Mouse (Mus musculus) left cerebral cortex, adult 8-10 months (tissue): ENCODE results near the gene 2610318N02Rik. TPM values are rescaled to one million over a fixed set of nuclear protein-coding genes. Genes with fewer than 3 reads are reported as not detected.
"Not testable (repeated sequence)": the region's sequence is repeated elsewhere in the genome, so short reads cannot be mapped to it uniquely, and the experiment has no call there.

ENCODE experiments used
- DNase-seq, 2 experiments: peaks; one replicate each; pipeline ENCODE4 v3.0.0; 2022; ENCODE audit warnings: low spot score in 2 of 2
- total RNA-seq, 4 experiments: library from RNA; stranded (reverse); gene quantifications; 2 replicates each; pipeline ENCODE4 v1.2.4; 2022

2610318N02Rik gene
- total RNA-seq = 1 to 10 TPM; 1.8 to 2.7 (median 2.4) TPM

DNA sequence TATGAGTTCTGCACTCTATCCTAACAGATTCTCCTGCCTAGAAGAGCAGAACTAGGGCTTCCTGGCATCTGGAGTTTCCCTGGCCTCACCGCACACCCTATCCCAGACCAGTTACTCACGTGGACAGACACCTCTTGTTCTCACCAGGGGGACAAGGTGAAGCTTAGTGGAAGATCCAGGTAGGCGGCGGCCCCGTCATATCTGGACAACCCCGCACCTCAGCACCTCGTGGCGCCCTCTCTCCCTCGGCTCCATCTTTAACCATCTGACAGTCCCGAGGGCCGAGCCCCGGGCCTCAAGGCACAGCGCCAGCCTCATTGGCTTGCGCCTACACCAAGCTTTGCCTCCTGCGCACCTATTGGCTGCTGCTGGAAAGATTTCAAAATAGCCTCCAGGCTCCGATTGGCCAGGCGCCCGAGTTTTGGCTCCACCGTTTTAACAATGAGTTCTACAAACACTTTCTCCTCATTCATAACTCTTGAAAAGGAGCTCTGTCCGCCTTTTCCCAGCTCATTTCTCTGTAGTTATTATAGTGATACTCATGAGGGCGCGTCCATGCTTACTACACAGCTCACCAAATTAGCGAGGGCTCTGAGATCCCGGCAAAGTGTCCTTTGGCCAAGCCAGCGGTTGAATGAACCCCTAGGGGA, at the start of gene 2610318N02Rik:
TSS of gene 2610318N02Rik (minus strand) at position 297 of the 650 bp plus-strand sequence.
- DNase-seq = peak; percentile 44 to 55

DNA sequence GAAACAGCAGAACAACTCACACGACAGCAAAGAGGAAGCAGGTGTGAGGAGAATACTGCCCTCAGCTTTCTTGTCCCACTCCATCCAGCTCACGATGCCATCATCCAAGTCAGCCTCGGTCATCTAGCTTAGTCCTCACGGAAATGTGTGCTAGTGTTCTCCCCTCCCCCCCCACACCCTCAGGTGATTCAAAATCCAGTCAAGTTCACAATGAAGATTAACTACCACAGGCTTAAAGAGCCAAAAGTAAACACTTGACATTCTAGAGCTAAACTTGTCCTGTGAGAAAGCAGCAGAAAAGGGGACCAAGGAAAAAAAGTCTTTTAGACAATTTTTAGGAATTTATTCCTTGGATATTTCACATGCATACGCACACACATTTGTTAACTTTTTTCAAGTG, 43.1 kb upstream of the 2610318N02Rik start:
- DNase-seq = no peak

DNA sequence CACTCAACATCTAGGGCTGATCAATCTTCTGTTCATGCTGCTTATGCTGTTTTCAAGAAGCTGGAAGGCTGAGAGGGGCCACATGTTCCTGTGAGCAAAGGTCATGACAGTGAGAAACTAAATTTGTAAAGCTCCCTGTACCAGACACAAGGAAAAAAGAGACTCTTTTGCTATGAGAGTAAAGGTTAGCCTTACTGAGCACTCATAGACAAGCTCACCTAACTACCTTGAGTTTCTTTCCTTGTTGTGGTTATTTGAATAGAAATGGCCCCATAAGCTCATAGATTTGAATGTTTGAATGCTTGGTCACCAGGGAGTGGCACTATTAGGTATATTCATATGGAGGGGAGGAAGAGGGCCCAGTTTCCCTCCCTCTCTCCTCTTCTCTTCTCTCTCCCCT, 42.2 kb upstream of the 2610318N02Rik start:
- DNase-seq = no peak

DNA sequence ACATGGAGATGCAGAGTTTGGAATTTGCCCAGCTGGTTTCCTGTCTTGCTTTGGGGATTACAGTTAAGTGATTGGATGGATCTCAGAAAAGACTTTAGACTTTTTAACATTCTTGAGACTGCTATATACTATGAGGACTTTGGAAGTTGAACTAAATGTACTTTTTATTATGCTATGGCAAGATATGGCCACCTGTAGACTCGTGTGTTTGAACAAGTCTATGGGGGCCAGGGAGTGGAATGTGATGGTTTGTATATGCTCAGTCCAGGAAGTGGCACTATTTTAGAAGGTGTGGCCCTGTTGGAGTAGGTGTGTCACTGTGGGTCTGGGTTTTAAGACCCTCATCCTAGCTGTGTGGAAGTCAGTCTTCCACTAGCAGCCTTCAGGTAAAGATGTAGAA, 40.5 kb upstream of the 2610318N02Rik start:
- not testable (repeated sequence) for DNase-seq

DNA sequence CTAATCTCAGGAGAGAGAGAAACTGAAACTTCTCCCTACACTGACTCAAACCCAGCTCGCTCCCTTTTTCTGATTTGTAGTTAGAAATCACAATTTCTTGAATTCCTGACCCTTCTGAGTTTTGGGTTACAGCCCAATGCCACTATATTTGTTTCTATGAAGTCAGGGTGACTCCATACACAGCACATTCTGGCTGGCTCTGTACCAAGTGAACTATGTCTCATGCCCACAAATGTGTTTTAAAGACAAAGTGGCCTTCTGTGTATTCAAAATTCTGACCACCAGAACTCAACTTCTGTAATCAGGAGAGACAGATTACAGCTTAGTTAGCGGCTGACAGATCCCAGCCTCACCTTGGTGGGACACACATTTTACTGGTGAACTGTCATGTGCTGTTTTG, 29.4 kb upstream of the 2610318N02Rik start:
- DNase-seq = no peak

DNA sequence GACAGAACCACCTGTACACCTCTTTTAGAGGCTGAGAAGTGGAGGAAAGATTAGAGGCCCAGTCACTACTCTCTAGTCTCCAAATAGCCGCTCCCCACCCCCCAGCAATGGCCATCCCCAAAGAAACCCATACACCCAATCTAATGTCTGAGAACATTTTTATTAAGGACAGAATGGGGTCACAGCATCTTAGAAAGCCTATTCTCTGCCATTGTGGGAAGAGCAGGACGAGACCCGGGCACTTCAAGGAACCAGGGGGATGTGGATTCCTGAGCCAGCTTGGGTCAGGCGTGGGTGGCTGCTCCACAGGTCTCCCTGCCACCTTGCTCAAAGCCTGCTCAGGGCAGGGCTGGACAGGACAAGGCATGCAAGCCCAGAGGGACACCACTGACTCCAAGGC, 26.9 kb upstream of the 2610318N02Rik start:
- DNase-seq = no peak

DNA sequence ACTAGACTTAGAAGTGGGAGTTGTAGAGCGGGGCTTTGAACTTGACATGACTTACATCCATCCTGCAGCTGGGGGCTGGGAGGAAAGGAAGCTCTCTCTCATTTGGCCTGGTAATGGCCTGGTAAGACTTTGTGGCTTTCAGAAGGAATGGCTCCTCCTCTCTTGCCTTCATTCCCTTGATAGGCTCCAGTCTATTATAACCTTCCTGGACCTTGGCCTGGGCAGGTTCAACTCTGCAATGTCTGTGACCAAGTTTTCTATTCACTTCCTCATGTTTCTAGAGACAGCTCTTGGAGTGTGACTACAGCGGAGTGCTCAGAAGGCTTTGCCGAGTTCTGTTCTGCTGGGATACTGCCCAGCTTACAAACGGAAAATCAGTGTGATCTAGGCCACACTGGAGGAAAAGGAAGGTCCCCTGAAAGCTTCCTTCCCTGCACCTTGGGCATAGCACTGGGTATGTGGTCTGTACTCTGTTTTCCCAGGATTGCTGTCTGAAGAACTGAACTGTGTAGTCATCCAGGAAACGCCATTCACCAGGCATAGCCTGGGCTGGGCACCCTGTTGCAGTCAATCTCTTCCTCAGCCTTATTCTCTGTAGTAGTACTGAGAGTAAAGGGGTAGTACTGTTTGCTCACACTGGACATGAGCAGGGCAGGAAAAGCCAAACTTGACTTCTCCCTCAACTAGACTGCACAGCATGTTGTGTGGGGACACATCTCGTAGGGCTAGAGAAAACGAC, 25.7 kb upstream of the 2610318N02Rik start:
- no peak for DNase-seq

DNA sequence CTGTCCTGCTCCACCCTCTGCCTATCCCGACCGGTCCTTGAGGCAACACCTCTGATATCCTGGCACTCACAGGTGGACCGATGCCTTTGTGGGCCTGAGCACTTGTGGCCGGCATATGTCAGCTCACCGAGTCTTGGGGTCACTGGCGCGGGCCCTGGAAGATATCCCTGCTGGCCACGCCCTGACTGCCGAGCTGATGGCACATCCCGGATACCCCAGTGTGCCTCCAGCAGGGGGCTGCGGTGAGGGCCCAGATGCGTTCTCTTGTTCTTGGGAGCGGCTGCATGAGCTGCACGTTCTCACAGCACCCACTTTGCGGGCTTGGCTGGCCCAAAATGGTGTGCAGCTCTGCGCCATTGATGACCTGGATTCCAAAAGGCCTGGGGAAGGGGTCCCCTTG, 23.1 kb upstream of the 2610318N02Rik start:
- DNase-seq = no peak

DNA sequence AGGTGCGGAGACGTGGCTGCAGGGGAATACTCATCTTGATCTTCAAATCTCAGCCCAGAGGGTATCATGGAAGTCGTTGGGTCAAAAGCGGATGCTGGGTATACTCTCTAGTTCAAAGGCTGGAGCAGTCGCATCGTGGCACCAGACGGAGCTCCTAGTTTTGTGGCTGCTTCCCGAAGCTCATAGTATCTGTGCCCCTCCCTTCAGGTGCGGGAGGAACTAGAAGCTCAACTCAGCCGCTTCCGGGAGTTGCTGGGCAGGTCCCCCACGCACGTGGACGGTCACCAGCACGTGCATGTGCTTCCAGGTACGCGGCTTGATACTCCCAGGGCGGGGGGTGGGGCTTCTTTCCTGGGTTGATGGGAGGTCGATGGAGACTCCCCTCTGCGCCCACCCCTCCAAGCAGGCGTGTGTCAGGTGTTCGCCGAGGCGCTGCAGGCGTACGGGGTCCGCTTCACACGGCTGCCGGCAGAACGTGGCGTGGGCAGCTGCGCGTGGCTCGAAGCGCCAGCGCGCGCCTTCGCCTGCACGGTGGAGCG, 22.5 kb upstream of the 2610318N02Rik start:
- DNase-seq = peak in 1 of 2 experiments; percentile 33

DNA sequence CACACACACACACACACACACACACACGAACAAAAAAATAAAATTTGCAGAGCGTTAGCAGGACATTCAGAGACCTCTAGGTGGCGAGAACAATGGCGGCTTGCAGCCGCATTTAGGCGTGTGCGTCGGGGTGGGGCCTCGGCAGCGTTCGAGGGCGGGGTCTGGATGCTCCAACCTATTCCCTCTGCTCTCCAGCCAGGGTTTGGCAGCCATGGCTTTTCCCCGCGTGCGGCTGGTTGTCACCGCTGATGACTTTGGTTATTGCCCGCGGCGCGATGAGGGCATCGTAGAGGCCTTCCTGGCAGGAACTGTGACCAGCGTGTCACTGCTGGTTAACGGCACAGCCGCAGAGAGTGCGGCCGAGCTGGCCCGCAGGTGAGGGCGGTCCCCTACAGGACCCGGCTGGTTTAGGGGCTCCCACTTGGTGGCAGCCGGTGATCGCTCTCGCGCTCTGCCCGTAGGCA, 21.8 kb upstream of the 2610318N02Rik start, which contains the start of gene Ccdc116:
TSS of gene Ccdc116 (minus strand) at position 458 of the 464 bp plus-strand sequence.
- peak; percentile 64 to 76 for DNase-seq

DNA sequence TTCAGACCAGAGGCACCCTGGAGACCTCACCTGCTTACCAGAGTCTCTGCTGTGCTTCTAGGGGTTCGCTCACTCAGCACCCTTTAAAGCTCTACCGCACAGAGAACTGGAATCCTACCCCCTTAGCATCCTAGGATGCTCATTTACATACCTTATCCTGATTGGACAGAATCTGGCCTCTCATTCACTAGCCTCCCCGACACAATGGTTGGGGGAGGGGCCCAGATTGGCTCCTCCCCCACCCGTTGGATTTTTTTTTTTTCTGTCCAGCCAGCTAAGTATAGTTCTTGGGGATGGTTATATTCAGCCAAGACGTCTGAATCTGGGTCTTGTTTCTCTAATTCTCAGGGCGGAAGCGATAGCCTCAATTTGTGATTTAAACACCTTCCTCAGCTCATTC, 19.4 kb upstream of the 2610318N02Rik start, which contains the start of gene Ydjc:
TSS of gene Ydjc (plus strand) at position 283 of the 400 bp plus-strand sequence.
- no peak for DNase-seq

DNA sequence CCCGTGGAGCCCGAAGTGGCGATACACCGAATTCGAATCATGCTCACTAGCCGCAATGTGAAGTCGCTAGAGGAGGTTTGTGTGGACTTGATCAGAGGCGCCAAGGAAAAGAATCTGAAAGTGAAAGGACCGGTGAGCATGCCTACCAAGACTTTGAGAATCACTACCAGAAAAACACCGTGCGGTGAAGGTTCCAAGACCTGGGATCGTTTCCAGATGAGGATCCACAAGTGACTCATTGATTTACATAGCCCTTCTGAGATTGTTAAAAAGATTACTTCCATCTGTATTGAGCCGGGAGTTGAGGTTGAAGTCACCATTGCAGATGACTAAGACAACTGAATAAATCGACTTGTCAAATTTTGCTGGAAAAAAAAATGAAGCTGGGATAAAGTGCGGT, 12.4 kb upstream of the 2610318N02Rik start:
- DNase-seq = no peak

DNA sequence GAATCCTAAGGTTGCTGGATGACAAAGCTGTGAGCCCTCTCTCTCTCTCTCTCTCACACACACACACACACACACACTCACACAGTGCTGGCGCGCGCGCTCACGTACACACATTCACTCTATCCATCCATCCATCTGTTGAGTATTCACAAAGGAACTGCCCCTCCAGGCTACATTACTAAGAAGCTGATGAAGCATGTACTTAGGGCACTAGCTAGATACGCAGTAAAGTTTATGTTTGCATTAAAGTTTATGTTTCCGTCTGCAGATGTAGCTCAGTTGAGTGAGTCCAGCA, 7.9 kb upstream of the 2610318N02Rik start:
- no peak for DNase-seq

DNA sequence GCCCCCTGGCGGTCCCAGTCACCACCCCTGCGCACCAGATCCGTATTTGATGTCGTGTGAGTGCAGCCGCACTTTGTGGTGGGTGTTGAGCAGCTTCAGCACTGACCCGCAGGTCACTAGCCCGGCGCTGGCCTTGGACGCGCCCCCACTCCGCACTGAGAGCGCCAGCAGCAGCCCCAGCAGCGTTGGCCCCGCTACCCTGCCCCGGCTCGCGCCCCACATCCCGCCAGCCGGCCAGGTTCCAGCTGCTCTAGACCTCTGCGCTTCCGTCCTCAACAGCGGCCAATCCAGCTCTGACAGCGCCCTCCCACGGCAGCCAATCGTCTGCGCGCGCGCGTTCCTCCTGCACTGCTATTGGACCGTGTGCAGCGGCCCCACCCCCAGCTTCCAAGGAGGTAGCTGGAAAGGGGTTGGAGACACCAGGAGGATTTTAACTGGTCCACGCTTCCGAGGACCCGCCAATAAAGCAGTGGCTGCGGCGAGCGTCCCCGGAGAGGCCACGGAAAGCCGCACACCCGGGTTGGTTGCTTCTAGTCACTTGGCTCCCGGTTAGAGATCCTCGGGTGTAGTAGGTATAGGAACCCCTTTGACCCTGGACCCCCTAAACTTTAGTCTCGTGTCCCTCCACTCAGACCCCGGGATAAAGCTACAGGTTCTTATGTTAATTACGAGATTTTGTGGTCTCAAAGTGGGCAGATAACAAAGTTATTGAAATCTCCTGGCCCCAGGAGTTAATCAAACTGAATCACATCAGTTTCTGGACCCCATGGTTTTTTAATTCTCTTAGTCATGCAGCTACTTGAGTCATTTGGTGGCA, 7.3 kb upstream of the 2610318N02Rik start, which contains the start of gene Sdf2l1:
TSS of gene Sdf2l1 (minus strand) at position 295 of the 817 bp plus-strand sequence.
- DNase-seq = peak; percentile 94 to 96

DNA sequence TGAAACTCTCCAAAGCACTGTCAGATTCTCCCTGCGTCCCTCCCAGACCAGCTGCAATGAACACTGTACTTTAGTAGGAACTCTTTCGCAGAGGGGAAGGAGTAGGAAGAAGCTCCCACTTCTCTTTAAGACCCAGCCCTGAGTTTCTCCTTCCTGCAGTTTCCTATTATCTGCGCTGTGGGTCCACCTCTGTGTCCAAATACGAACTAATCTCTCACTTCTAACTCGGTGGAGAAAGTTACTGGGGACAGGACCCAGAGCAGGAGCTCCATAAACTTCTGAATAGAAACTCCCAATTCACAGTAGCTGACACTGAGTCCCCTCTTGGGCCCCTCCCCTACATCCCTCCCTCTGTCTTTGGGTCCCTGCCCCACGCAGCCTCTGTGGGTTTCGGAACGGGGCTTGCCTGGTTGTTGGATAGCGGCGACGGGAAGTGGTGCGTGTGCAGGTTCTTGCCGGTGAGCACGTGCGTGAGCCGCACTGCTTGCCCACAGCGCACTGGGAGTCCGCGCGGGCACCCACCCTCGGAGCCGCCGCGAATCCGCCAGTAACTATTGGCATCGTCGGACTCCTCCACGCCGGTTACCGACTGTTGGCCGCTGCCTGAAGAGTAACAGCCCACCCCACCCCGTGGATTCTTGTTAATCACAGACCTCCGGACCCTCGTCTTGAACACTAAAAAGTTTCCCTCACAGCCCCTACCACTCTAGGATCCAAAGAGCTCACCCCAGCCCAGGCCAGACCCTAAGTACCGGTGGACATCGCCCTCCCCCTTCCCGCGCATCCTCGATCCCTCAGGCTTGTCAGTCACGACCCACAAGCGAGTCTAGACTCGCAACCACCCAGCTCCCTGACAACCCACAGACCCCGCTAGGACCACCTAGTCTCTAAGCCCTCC, 6.5 kb upstream of the 2610318N02Rik start:
- peak in 1 of 2 experiments; percentile 12 for DNase-seq

DNA sequence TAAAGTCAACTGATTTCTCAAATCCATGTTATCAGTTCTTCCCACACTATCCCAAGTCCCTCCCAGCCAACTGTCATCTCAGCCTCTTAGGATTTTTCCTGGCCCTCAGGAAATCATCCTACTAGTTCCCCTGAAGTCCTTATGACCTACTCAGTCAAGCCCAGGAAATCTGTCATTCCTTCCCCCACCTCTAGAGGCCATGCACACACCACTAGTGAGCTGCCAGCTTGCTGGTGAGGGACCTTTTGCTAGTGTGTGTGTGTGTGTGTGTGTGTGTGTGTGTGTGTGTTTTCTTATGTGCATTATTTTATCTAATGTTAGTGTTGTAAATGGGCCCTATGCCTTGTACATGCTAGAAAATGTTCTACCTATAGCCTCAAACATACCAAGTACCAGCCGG, 2.3 kb upstream of the 2610318N02Rik start:
- DNase-seq = no peak

DNA sequence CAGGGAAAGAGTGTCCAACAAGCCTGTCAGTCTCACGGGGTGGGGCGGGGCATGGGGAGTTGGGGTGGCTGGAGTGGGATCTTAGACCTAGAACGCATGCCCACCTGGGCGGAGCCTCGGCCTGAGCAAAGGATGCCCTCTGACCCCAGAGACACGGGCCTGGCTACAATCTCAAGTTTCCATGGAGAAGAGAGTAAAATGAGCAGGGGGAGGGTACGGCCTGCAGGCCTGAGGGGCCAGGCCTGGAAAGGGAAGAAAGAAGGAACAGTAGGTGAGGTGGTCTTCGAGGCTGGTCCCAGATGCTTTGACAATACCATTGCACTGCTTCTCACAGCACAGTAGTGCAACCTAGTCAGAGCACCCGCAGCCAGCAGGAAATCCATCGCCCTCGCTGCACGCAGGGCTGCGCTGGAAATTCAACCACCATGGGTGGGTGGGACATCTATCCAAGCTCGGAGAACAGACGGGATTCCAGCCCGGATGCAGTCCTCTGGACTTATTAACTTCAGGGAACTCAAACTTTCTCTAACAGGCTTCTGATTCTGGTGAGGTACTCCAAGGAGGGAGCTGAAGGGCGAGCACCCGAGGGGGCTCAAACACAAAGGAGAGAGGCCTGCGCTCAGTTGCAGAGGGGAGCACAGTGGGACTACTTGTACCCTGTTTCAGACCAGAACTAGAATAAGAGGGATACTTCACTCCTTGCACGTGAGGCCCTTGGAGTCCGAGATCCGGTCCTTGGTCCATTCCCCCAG, 672 bp downstream of the 2610318N02Rik start:
- DNase-seq = no peak

DNA sequence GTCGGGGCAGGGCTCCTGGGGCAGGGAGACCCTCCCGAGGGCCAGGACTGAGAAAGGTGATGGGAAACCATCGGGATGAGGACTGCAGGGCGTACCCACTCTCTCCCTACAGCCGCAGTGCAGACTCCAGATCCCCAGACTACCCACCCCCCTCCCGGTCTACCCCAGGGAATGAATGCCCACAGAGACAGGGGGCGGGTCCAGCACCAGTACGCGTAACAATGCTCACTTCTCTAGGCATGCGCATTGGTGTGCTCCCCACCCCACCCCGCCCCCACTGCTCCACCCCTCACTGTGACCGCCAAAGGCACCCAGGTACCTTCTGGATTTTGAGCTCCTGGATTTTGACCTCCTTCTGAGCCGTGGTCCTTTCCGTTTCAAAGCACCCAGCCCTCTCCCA, 3.4 kb downstream of the 2610318N02Rik start:
- DNase-seq = no peak

DNA sequence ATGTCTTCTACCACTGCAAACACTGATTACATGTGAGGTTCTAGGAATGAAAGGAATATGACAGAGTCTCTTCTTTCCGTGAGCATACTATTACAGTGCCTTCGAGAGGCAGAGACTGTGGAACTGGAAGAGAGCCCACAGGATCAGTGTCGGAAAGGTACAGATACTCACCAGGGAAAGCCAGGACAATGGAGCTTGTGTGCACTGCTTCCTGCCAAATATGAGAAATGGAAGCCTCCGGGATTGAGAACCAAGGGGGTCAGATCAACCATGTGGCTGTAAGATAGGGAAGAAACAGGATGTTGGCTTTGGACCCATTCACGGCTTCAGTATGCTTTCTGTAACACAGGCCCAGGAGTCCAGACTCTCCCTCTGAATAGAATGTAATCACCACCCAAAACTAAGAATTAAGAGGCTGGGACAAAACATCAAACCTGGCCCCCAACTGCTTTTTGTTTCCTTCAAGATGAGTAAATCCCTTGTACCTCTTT, 7.6 kb downstream of the 2610318N02Rik start:
- DNase-seq = no peak
